Mouse (Mus musculus) heart, embryonic 12.5 days (tissue): ENCODE results near the gene Maml1. TPM values are rescaled to one million over a fixed set of nuclear protein-coding genes. Genes with fewer than 3 reads are reported as not detected.

Source experiments
- ATAC-seq: fragments of 200-750 bp; cut with Nextera tagmentation; 2 replicates; pipeline ENCODE4 v1.8.0; 2017; ENCODE audit warnings: moderate TSS enrichment, moderate library complexity; ENCODE audit not compliant: insufficient number of reproducible peaks, low FRiP score
- H3K27ac ChIP-seq: fragments of 300-500 bp; sonication (generic); 2 replicates; pipeline ENCODE4 v1.5.1; 2016; ENCODE audit warnings: mild to moderate bottlenecking, moderate library complexity; ENCODE audit not compliant: poor library complexity, severe bottlenecking
- H3K27me3 ChIP-seq: fragments of 300-500 bp; sonication (generic); replicated peaks from 2 replicates; pipeline ENCODE4 v1.6.1; 2016; ENCODE audit warnings: mild to moderate bottlenecking, moderate library complexity
- H3K36me3 ChIP-seq: fragments of 300-500 bp; sonication (generic); 2 replicates; pipeline ENCODE4 v1.6.1; 2016; ENCODE audit warnings: mild to moderate bottlenecking, moderate library complexity
- H3K4me1 ChIP-seq: fragments of 300-500 bp; sonication (generic); replicated peaks from 2 replicates; pipeline ENCODE4 v1.6.1; 2016; ENCODE audit warnings: mild to moderate bottlenecking
- H3K4me2 ChIP-seq: fragments of 300-500 bp; sonication (generic); 2 replicates; pipeline ENCODE4 v1.6.1; 2016; ENCODE audit warnings: mild to moderate bottlenecking, moderate library complexity
- H3K4me3 ChIP-seq: fragments of 300-500 bp; sonication (generic); 2 replicates; pipeline ENCODE4 v1.5.1; 2016; ENCODE audit warnings: mild to moderate bottlenecking
- H3K9ac ChIP-seq: fragments of 300-500 bp; sonication (generic); 2 replicates; pipeline ENCODE4 v1.6.1; 2016; ENCODE audit warnings: mild to moderate bottlenecking, moderate library complexity
- H3K9me3 ChIP-seq: fragments of 300-500 bp; sonication (generic); replicated peaks from 2 replicates; pipeline ENCODE4 v1.6.1; 2016; ENCODE audit warnings: mild to moderate bottlenecking, moderate library complexity
- WGBS: fragments of 180-500 bp; shearing (Covaris S2); methylation state at CpG from one replicate; pipeline ENCODE4 v1.1.7; 2016; 5-methylcytosine and 5-hydroxymethylcytosine counted together
- microRNA-seq: library from miRNA; unstranded; fragments of <30 nt; microRNA quantifications from one replicate; pipeline ENCODE4, GENCODE M21; 2017
- polyA plus RNA-seq: library from polyadenylated mRNA; unstranded; fragments of >200 nt; fragmentation: Nextera tagmentation; extraction: Ambion mirVana; gene quantifications from 2 replicates; pipeline ENCODE4 v1.2.1, GENCODE M21; 2016

The Maml1 gene
- polyA plus RNA-seq, 1 experiment from 2014 or later: 4.6 TPM

GRCm38 (mm10) chr11:50206037-50206436 is 86.1 kb downstream of the Maml1 start:
- 81% methylated on average over 2 of the region's 2 CpGs for WGBS
- no peak for ATAC-seq
- Histone ChIP-seq H3K4me1 (peaks cover 16% of the 10 kb centered on the region), H3K27me3 (no peaks in the 10 kb centered on the region), H3K4me2 (no peak overlapping the region), H3K9me3 (no peaks in the 10 kb centered on the region), H3K27ac (no peak overlapping the region), H3K9ac (no peak overlapping the region), H3K4me3 (no peak overlapping the region), H3K36me3 (peaks cover 75% of the 10 kb centered on the region)

Small RNA genes within 50 kb of the gene (microRNA-seq; reads per million reads assigned to microRNA genes)
- gene Mir6919: not detected

Other genes starting within 250 kb of the Maml1 start
- 35.5 and 35.9 TPM in 2 replicates for gene Tbc1d9b, start 160.9 kb downstream of the Maml1 start, polyA plus RNA-seq
- 10.1 and 11.6 TPM in 2 replicates for gene Mrnip, start 117.9 kb downstream of the Maml1 start, polyA plus RNA-seq
- gene Sqstm1, start 81.5 kb downstream of the Maml1 start, polyA plus RNA-seq: 209 and 210 TPM in 2 replicates
- gene Mgat4b, start 81.4 kb downstream of the Maml1 start, polyA plus RNA-seq: 35.4 and 39.3 TPM in 2 replicates
- gene Ltc4s, start 53.7 kb downstream of the Maml1 start, polyA plus RNA-seq: 0.63 and 0.70 TPM in 2 replicates
- 331 and 334 TPM in 2 replicates for gene Canx, start 33.4 kb upstream of the Maml1 start, polyA plus RNA-seq
- gene Cby3, start 62.2 kb upstream of the Maml1 start, polyA plus RNA-seq: 0.26 TPM in 1 of 2 replicates, not detected in the other
- 255 and 272 TPM in 2 replicates for gene Hnrnph1, start 84.7 kb upstream of the Maml1 start, polyA plus RNA-seq
- gene Rufy1, start 138.8 kb upstream of the Maml1 start, polyA plus RNA-seq: 19.6 and 21.8 TPM in 2 replicates